Mouse (Mus musculus): ENCODE data around the gene Olfr1140.

Olfr1140 gene

GRCm38 (mm10) chr2:87743452-87743851 is at the start of gene Olfr1140:
Gene Olfr1140, plus strand, starts transcription at chr2:87743752.
- no peak for DNase-seq

GRCm38 (mm10) chr2:87693847-87694246 is 49.7 kb upstream of the Olfr1140 start, which contains the start of gene Olfr1136:
Gene Olfr1136, minus strand, starts transcription at chr2:87693947.
- DNase-seq: no peak

- DNase-seq: no peak
Measured at GRCm38 (mm10) chr2:87713079-87713478, 30.5 kb upstream of the Olfr1140 start, which contains the start of gene Olfr1137. Gene Olfr1137, minus strand, starts transcription at chr2:87713179.

- no peak for DNase-seq
Measured at GRCm38 (mm10) chr2:87739878-87740277, 3.7 kb upstream of the Olfr1140 start, which contains the start of gene Olfr1138. Gene Olfr1138, minus strand, starts transcription at chr2:87739978.

- DNase-seq: no peak
Measured at GRCm38 (mm10) chr2:87753891-87754290, 10.3 kb downstream of the Olfr1140 start, which contains the start of gene Olfr1141. Gene Olfr1141, minus strand, starts transcription at chr2:87753991.

GRCm38 (mm10) chr2:87776143-87776542 is 32.6 kb downstream of the Olfr1140 start:
- no peak for DNase-seq

GRCm38 (mm10) chr2:87779183-87779582 is 35.6 kb downstream of the Olfr1140 start, which contains the start of gene Olfr152:
Gene Olfr152, plus strand, starts transcription at chr2:87779483.
- no peak for DNase-seq
